Mouse (Mus musculus) lung, postnatal 0 days (tissue): ENCODE results near the gene Dtx1.

Source experiments
- CTCF ChIP-seq: IDR thresholded peaks from 2 replicates; pipeline ENCODE4 v1.5.1; 2016; ENCODE audit warnings: antibody characterized with exemption, mild to moderate bottlenecking
- EP300 ChIP-seq: IDR thresholded peaks from 2 replicates; pipeline ENCODE4 v1.6.1; 2016; ENCODE audit warnings: antibody characterized with exemption, mild to moderate bottlenecking, control low read depth

GRCm38 (mm10) chr5:120664888-120665287, 46.8 kb downstream of the Dtx1 start:
- no peak for TF ChIP-seq CTCF
- TF ChIP-seq EP300, result no peak
